Mouse (Mus musculus) brain, embryonic 18.5 days (tissue): ENCODE measurements around the gene Enpp3.
A peak's percentile ranks its signal among the peaks of the same experiment; 100 is the strongest.

Source experiments
- DNase-seq: peaks from one replicate; pipeline ENCODE4 v3.0.0-alpha.2; 2012; ENCODE audit warnings: low read depth, low spot score

The Enpp3 gene

GRCm38 (mm10) chr10:24842676-24843075, at the start of gene Enpp3:
Gene Enpp3, minus strand, starts transcription at chr10:24842823.
- DNase-seq: no peak

DNA sequence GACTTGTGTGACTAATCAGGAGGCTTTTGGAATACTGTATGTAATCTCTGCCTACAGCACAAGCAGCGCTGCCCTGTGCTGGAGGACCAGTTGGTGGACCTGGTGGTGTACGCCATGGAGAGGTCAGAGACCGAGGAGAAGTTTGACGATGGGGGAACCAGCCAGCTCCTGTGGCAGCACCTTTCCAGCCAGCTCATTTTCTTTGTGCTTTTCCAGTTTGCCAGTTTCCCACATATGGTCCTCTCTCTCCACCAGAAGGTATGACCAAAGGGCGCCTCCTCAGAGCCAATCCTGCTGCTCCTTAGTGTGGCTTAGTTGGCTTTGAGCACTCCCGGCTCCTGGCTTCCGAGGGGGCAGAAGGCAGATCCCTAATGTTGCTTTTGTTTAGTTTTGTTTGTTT, 45.7 kb upstream of the Enpp3 start:
- DNase-seq: no peak

DNA sequence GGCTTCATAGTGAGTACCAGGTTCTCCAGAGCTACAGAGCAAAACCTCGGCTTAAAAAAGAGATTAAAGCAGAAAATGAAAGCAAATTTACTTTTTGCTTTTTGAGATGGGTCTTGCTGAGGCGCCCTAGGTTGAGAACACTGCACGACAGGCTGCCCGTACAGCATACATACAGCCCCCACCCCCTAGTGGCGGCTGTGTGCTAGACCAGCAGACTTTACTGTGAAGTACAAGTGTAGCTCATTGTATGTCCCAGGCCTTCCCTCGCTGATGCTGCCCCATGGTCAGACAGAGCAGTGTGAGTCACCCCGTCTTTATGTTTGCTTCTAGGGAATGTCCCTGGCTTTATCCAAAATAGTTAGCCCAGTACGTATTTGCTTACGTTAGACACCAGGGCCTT, 43.4 kb upstream of the Enpp3 start:
- DNase-seq: no peak

DNA sequence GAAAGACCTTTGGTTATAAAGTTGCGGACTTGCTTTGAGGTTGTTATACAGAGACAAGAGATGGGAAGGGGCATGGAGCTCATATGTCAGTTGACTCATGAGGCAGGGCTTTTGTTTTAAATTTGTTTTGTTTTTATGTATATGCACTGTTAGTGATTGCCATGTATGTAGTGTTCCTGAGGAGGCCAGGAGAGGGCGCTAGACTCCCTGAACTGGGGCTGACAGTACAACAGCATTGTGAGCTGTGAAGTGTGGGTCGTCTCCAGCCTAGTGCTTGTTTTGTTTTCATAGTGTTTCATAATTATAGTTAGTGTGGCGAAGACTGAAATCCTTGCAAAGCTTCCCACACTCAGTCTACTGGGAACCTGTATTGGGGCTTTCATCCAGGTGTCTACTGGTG, 31.0 kb upstream of the Enpp3 start:
- no peak for DNase-seq

DNA sequence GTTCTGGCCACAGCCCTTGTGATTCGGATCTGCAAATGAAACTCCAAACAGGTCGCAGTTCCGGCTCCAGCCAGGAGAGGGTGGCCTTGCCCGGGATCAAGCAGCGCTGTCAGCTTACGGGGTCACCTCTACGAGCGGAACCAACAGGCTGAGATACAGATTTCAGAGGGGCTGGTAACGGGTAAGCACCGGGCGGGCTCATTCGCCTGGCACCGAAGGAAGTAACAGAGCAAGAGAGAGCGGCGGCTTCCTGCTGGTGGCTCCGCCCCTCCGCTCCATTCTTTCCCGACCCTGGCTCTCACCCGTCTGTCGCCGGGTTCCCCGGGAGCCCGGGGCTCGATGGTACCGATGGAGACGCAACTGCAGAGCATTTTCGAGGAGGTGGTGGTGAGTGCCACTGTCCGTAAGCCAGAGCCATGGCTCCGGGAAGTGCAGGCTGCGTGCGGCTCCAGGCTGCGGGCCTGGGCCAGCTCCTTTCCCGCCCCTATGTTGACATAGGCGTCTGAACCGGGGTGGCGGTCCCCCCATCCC, 27.2 kb upstream of the Enpp3 start, which contains the start of gene Med23:
Gene Med23, plus strand, starts transcription at position 227 of the 531 bp plus-strand sequence.
- peak; percentile 93 for DNase-seq

- no peak for DNase-seq
Observed at GRCm38 (mm10) chr10:24864434-24864833, 21.8 kb upstream of the Enpp3 start.

- DNase-seq: no peak
Observed at GRCm38 (mm10) chr10:24863146-24863545, 20.5 kb upstream of the Enpp3 start.

DNA sequence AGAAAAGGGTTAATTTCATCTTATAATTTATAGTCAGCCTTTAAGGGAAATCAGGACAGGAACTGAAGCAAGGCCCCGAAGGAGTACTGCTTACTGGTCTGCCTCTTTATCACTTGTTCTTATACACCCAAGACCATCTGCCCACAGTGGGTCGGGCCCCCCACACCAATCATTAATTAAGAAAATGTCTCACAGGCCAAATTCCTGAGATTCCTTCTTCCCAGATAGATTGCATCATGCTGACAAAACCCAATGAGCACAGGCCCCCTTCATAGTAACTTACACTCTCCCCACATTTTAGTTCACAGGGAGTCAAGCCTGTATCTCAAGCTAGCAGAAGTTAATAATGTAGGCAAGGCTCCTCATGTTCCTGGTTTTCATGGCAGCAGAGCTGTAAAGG, 625 bp downstream of the Enpp3 start:
- no peak for DNase-seq

DNA sequence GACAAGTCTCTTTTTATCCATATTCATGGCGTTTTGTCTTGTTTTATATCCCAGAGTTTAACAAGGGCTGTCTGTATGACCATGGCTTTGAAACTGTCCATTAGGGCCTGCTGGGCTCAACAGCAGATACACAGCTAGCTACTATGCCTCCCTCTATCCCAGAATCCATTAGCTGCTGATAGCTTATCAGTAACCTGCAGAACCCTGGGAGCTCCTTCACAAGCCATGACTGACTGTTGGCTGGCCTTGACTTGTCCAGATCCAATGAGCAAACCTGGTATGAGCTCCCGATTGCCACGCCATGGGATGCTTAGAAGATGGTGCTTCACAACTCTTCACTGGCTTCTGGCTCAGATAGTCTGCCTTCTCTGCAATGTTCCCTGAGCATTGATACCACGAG, 1.8 kb downstream of the Enpp3 start:
- no peak for DNase-seq

- DNase-seq: no peak
Observed at GRCm38 (mm10) chr10:24836366-24837038, 6.1 kb downstream of the Enpp3 start.

DNA sequence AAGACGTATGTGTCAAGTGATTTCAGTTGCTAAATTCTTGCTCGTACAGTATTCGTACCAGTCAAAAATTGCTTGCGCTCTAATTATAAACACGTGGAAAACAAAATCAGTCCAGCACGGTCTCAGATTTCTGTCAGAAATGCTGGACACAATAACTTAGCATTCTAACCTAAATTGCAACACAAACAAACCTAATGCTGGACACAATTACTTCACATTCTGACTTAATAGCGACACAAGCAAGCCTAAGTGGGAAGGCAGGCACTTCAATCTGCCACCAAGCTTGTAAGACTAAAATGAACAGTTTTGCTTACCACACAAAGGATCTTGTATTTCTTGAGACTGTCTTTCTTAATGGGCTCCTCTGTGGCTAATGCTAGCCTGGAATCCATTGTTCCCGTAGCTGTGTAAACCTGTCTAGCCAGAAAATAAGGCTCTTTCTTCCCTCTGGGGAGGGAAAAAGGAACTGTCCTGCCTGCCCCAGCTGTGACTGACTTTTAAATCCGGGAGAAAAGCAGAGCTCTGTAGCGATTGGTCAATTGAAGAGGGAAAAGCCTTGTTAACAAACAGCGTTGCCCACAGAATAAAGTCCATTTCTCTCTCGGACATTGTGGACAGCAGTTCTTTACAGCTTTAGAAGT, 6.8 kb downstream of the Enpp3 start:
- DNase-seq: no peak

DNA sequence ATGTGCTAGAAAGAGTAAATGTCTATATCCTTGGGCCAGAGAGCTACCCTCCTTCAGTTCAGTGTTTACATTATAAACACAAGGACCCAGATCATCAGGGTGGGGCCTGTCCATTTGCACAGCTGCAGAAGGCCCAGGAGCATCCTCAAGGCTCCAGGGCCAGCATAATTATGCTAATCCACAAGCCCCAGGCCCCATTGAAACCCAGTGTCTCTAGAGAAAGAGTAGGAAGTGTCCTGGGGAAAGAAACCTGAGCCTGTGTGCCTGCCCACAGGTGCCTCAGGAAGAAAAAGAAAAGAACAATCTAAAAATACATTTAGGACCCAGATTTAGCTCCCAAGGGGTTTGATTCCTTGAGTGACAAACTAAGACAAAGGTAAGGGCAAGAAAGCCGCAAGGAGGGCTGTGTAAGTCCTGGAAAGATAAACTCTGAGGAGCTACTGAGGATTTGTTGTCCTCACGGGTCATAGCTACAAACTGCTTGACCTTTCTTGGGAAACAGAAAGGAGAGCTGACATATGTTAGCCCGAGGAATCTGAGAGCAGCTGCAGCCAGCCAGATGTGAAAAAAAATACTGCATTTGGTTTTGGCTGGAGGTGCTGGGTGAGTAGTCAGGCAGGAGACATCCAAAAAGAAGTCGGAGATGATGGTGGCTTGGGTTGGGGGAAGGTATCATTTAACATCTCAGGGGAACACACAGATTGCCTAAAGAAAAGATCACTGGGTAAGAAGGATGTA, 7.8 kb downstream of the Enpp3 start:
- no peak for DNase-seq

DNA sequence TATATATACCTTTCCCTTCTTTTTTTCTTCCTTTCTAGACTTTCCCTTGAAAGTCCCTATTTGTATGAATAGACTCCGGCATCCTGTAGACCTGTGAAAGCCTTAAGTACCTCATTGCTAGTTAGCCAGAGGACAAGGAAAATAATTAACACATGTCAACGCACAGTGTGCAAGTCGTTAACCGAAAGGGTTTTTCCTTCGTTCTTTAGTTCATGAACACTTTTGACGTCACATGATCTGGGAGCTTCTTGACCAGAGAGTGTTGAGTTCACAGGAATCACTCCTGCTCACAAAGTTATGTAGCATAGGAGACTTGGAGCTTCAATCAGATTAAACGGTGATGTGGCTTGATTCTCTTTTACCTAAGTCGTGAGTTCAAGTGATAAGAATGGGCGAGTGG, 10.3 kb downstream of the Enpp3 start:
- no peak for DNase-seq

DNA sequence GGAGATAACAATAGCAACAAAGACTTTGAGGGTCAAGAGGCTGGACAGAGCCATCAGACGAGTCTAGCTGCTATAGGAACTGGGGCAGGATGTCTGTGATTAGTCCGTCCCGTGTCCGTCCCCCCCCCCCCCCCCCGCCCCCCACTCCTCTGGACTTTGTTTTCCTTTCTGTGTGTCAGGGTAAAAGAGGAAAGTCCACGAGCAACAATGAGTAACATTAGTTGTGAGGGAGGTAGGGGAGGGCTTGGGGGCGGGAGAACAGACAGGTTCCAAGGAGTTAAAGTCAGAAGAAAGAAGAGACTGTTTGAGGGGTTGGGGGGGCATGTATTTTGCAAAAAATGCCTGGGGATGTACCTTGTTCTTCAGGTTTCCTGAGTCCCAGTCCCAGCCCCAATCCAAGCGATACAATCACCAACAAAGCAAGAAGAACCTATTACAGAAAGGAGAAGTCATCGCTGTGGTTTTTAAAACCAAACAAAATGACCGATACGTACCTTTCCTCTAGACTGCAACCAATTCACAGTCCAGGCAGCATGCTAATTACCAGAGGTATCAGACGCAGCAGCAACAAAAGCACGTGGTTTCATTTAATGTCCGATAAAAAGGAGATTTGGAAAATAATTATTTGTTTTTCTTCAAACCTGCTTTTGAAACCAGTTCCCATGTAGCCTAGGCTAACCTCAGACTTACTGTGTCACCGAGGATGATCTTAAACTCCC, 11.1 kb downstream of the Enpp3 start:
- no peak for DNase-seq

DNA sequence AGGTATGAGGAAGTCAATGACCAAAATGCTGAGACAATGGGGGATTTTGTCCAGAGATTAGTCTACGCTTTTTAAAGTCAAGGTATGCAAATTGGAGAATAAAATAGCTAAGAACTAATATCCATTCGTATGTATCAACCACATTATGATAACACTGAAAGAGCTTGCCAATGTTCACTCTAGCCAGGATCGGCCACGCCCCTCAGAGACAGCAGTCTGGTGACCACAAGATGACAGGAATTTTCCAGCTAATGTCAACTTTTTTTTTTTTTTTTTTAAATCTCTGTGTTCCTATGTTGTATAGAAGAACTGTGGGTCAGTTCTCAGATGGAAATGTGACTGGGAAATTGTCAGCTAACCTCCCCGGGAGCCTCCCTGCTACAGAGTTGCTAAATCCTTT, 12.2 kb downstream of the Enpp3 start:
- no peak for DNase-seq

DNA sequence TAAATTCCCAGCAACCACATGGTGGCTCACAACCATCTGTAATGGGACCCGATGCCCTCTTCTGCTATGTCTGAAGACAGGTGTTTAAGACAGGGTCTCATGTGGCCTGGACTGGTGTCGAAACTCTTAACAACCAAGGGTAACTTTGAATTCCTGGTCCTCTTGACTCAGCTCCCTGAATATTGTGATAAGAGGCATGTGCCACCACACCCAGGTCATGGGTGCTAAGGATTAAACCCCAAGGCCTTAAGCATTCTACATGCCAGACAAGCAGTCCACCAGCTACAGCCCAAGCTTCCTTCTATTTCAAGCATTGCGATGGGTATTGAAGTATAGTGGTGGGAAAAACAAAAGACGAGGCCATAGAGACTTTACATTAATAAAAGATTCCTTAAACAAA, 14.5 kb downstream of the Enpp3 start:
- no peak for DNase-seq

DNA sequence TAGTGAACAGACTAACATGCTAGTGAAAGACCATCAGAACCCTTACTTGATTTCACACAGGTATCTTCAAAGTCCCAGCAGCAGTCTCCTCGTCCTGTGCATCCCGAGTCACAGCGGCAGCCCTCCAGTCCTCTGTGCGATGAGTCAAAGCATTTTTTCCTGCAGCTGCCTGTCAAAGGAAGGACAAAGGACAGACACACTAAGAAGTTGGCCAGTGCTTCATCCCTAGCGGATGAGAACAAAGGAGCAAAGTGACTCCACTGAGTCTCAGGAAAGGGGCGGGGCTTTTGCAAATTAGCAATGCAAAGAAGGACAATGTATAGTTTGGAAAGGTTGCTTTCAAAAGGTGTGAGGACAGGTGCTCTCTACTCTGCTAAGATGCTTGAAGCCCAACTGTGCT, 16.5 kb downstream of the Enpp3 start:
- DNase-seq: no peak

- DNase-seq: no peak
Observed at GRCm38 (mm10) chr10:24825456-24826081, 17.1 kb downstream of the Enpp3 start.

DNA sequence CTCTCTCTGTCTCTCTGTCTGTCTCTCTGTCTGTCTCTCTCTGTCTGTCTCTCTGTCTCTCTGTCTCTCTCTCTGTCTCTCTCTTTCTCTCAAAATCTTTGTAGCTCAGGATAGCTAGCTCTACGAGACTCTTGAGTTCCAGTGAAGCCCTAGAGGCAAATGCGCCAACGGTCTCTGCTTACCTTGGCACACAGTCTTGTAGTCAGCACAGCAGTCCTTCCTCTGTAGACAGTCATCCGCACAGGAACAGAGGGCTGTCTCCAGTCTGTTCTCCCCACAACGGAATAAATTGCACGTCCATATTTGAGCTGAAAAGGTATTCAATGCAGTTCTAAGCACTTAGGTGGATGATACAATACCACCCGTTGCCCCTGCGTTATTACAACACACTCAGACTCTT, 18.0 kb downstream of the Enpp3 start:
- DNase-seq: no peak

DNA sequence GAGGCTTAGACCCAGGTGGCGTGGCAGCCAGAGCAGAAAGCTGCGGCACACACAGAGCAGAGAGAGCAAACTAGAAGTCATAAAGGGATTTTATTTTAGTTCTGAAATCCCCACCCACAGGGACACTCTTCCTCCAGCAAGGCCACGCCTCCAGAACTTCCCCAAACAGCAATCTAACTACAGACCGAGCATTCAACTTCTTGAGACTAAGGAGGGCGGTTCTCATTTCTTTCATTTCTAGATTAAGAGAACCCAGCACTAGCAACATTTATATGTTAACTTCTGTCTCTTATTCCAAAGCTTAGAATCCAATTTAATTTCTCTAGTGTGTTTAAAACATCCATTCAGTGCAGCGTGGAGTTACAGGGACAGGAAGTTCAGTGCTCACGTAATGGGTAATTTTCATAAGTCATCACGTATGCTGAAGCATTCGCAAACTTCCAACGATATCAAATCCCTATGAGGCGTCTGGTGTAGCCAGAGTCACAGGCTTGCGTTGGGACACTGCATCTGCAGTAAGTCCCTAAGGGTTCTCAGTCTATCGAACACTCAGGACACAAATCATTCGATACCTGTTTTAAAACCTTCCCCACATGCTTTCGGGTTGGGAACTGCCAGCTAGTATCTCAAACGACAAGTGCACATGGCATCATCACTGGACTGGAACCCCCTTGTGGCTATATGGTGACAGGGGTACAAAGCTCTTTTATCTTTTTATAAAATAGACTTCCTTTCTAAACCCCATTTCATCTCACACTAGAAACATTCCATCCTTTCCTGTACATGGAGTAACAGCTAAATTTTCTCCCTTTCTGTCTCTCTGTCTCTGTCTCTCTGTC, 18.7 kb downstream of the Enpp3 start:
- no peak for DNase-seq

DNA sequence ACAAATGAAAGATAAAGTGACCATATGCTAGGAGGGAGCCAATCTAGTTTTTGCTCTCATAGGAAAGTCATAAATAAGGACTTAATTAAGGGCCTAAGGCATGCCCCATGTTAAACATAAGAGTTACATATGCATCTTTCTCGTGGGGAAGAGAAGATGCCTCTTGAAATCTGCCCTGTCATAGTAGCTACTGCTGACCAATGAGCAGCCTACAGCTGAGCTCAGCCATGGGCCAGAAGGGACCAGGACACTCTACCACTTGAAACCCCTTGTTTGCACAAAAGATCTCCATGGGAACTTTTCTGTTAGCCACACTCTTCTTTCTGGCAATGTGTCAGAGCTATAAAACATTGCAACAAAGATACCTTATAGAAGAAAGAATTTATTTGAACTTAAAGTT, 19.4 kb downstream of the Enpp3 start:
- DNase-seq: no peak
